Mouse (Mus musculus): ENCODE results near the gene Ptrhd1.

GRCm38 (mm10) chr12:4211174-4211573 lies 22.7 kb upstream of the Ptrhd1 start:
- no peak for TF ChIP-seq CTCF (IDR thresholded peaks at IDR 0.05; ENCODE audit: extremely low read depth, insufficient read depth, low read length)
- no peak for TF ChIP-seq POLR2A (IDR thresholded peaks at IDR 0.05; ENCODE audit: extremely low read depth, insufficient read depth, low read length)

Data from cortical plate, adult 2 months (tissue).